Mouse (Mus musculus) kidney, postnatal 10 days (tissue): ENCODE measurements around the gene Prx.
"Not testable (repeated sequence)": the region's sequence is repeated elsewhere in the genome, so short reads cannot be mapped to it uniquely, and the experiment has no call there.

Experiments
- DNase-seq: peaks from one replicate; pipeline ENCODE4 v3.0.0; 2021; ENCODE audit warnings: mixed read lengths

Gene Prx

GRCm38 (mm10) chr7:27486102-27486769 is 12.9 kb upstream of the Prx start:
- DNase-seq: peak; percentile 57

GRCm38 (mm10) chr7:27486770-27487697 is 12.1 kb upstream of the Prx start, which contains the start of gene Sertad1:
TSS of gene Sertad1 (plus strand) at chr7:27486910.
- DNase-seq: peak; percentile 100

- DNase-seq: peak; percentile 89
Observed at GRCm38 (mm10) chr7:27487740-27488268, 11.3 kb upstream of the Prx start.

- no peak for DNase-seq
Observed at GRCm38 (mm10) chr7:27489270-27489869, 9.8 kb upstream of the Prx start.

DNA sequence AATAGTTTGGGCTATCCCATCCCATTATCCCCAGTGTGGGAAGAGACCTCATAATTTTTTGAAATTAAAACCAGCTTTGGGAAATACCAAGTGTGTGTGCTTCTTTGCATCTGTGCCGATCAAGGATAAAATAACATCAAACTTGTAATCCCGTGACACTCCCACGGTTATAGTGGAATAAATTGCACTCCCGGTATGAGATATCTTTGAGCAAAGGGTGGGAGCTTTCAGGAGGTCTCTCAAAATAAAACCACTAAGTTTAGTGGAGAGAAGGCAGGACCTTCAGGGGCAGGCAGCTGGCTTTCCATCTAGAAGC is 8.9 kb upstream of the Prx start:
- no peak for DNase-seq

GRCm38 (mm10) chr7:27490543-27491329 is 8.4 kb upstream of the Prx start:
- DNase-seq: peak; percentile 97

DNA sequence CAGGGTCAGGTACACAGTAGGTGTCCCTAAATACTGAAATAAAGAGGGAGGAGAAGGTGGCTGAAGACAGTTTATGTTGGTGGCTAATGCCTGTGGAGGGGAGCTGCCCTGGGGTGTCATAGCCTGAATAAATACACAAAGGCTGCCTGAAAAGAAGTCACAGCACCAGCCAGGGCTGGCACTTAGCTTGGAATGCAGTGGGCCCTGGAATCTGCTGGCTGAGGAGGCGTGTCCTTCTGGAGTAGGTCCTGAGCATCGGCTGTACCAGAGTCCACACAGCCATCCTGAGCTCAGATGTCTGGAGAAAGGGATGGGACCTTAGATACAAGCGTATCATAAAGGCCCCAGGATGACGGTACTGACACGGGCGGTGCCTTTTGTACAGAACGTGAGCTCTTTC is 7.3 kb upstream of the Prx start:
- DNase-seq: peak; percentile 63

DNA sequence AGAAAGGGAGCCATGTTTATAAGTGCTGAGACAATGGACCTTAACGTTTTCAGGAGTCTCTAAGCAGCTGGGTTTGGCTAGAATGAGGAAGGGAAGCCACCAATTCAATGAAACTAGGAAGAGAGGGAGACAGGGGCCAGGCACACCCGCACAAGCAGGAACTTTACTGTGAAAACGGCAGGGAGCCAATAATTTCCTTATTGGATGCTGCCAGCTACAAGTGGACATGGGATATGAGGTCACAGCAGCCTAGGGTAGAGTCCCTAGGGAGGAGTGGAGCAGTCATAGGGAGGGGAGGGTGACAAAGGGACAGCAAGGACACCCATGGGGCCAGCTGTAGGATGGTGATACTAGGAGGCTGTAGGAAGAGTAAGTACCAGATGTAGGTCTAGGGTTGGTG is 6.1 kb upstream of the Prx start:
- peak; percentile 9 for DNase-seq

DNA sequence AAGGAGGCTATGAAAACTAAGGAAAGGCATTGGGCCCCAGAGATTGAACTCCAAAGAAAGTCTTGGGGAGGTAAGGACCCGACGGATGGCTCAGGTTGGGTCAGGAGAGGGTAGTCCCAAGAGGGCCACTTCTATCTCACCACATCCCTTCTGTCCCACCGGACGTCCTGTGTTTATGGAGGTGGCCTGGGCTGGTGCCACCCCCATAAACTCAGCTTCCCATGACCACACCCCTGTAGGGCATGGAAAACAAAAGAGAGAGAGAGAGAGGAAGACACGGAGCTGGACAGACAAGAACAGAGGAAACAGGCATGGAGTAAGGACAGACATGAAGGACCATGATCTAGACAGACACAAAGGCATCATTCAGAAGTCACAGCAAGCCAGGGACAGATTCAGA is 5.7 kb upstream of the Prx start:
- peak; percentile 13 for DNase-seq

DNA sequence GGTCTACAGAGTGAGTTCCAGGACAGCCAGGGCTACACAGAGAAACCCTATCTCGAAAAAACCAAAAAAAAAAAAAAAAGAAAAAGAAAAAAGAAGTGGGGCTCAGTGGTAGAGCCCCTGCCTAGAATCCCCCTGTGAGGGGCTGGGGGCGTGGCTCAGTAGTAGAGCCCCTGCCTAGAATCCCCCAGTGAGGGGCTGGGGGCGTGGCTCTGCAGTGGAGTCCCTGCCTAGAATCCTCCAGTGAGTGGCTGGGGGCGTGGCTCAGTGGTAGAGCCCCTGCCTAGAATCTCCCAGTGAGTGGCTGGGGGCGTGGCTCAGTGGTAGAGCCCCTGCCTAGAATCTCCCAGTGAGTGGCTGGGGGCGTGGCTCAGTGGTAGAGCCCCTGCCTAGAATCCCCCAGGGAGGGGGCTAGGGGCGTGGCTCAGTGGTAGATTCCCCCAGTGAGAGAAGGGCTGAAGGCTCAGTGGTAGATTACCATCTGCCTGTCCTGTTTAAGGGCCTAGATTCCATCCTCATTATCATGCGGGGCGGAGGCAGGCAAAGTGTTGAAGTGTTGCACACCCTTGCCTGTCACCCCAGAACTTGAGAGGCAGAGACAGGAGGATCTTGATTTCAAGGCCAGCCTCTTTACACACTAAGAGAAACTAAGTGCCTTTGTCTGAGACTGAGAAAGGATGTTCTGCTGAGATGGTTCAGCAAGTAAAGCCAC is 4.3 kb upstream of the Prx start:
- not testable (repeated sequence) for DNase-seq

- peak; percentile 52 for DNase-seq
Observed at GRCm38 (mm10) chr7:27501620-27502019, 2.5 kb downstream of the Prx start.

DNA sequence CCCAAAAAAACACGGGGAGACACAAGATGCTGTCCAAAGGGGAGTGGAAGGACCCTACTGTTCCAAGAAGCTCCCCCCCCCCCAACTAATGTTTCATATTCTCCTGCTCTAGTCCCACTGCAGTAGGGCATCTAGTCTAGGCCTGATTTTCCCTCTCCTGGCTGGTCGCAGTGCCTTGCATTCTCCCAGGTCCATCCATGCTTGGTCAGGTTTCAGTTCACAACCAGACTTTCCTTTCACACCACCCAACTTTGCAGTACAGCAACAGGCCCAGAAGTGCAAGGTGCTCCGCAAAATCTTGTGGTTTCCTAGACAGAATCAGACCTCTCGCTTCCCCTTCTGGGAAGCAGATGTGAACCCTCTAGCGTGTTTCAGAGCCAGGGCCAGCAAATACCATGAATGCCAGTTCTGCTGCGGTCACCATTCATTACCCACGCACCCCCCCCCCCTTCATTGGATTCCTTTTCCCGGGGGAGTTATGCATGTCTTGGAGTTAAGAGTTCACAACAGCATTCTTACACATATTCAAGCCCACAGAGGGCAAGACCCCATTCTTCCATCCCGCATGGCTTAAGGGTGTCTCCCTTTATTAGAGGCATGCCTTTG is 7.7 kb downstream of the Prx start:
- peak; percentile 46 for DNase-seq

GRCm38 (mm10) chr7:27507711-27508647 is 8.9 kb downstream of the Prx start:
- peak; percentile 99 for DNase-seq

- peak; percentile 82 for DNase-seq
Observed at GRCm38 (mm10) chr7:27508648-27509005, 9.5 kb downstream of the Prx start.

- DNase-seq: no peak
Observed at GRCm38 (mm10) chr7:27510809-27511208, 11.7 kb downstream of the Prx start.

DNA sequence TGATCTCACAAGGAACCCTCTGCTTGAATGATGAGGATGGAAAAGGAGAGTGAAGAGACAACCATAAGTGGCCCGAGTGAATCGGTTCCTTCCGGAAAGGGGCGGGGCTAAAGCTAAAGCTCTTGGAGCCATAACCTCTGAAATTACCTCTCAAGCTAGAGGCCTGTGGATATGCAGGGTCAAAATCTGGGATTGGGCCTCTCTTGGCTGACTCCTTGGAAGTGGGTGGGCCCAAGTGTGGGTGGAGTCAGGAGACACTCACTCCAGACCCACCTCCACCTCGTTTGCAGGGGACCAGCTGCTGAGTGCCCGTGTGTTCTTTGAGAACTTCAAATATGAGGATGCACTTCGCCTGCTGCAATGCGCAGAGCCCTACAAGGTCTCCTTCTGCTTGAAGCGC is 15.8 kb downstream of the Prx start:
- DNase-seq: no peak

- DNase-seq: no peak
Observed at GRCm38 (mm10) chr7:27518314-27518713, 19.2 kb downstream of the Prx start.

DNA sequence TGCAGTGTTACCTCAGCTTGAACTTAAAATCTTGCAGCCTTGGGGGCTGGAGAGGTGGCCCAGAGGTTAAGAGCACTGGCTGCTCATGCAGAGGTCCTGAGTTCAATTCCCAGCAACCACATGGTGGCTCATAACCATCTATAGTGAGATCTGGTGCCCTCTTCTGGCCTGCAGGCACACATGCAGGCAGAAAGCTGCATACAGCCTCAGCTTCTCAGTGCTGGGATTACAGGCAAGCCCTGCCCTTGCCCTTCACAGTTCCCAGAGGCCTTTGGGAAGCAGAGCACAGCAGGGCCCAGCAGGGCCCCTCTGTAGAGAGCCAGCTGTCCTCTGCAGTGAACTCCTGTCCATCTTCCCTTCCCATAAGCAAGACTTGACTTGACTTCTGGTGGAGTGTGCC is 21.0 kb downstream of the Prx start:
- no peak for DNase-seq

DNA sequence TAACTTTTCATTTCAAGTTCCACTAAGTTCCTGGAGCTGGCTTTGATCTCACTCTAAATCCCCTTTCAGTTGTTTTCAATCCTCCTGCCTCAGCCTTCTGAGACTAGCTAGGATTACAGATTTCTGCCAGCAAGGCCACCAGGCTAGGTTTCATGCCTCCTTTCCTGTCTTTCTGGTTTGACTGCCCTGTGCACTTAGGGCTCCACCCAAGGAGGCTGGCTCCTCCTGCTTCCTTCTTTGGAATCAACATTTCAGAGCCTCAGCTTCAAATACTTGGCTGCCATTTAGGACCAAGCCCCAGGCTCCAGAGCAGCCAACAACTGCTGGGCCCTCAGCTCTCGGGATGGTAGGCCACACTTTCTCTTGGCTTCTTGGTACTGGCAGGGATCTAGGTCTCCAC is 21.5 kb downstream of the Prx start:
- no peak for DNase-seq

- no peak for DNase-seq
Observed at GRCm38 (mm10) chr7:27522967-27523366, 23.8 kb downstream of the Prx start, which contains the start of gene Hipk4. TSS of gene Hipk4 (plus strand) at chr7:27523267.
